Mouse (Mus musculus): ENCODE results near the gene Bola3. TPM values are rescaled to one million over a fixed set of nuclear protein-coding genes. Genes with fewer than 3 reads are reported as not detected.
A peak's percentile ranks its signal among the peaks of the same experiment; 100 is the strongest.

Bola3 gene
- polyA plus RNA-seq, 1 experiment, result 87.1 TPM

- Histone ChIP-seq H3K4me1 (ENCODE audit: control insufficient read depth, insufficient read depth, low read length) (peaks cover 22% of the 10 kb centered on the region), H3K4me3 (replicated peaks; ENCODE audit: insufficient read depth, low read depth, low read length) (peak overlapping the region; percentile 81), H3K27ac (ENCODE audit: insufficient read depth, low read length) (peak overlapping the region; percentile 76), H3K27me3 (ENCODE audit: control insufficient read depth, insufficient read depth, low read length) (no peaks in the 10 kb centered on the region)
- TF ChIP-seq POLR2A (IDR thresholded peaks at IDR 0.05; ENCODE audit: borderline replicate concordance, insufficient read depth, low read length) (no peak), CTCF (IDR thresholded peaks at IDR 0.05; ENCODE audit: borderline replicate concordance, insufficient read depth, low read depth, low read length) (no peak)
- peak in 1 of 2 experiments; percentile 34 for DNase-seq
- WGBS, result 73% methylated on average over 7 of the region's 7 CpGs
Measured at GRCm38 (mm10) chr6:83350172-83350571, 1.2 kb downstream of the Bola3 start.

GRCm38 (mm10) chr6:83350851-83351405 lies 2.0 kb downstream of the Bola3 start:
- Histone ChIP-seq H3K27ac (ENCODE audit: insufficient read depth, low read length) (peak overlapping the region; percentile 76), H3K4me1 (ENCODE audit: control insufficient read depth, insufficient read depth, low read length) (peaks cover 22% of the 10 kb centered on the region), H3K4me3 (replicated peaks; ENCODE audit: insufficient read depth, low read depth, low read length) (peak overlapping the region; percentile 3), H3K27me3 (ENCODE audit: control insufficient read depth, insufficient read depth, low read length) (no peaks in the 10 kb centered on the region)
- WGBS, result 77% methylated on average over 16 of the region's 16 CpGs
- DNase-seq, result peak in 1 of 2 experiments; percentile 25
- TF ChIP-seq CTCF (IDR thresholded peaks at IDR 0.05; ENCODE audit: borderline replicate concordance, insufficient read depth, low read depth, low read length), result no peak
- no peak for TF ChIP-seq POLR2A (IDR thresholded peaks at IDR 0.05; ENCODE audit: borderline replicate concordance, insufficient read depth, low read length)

- TF ChIP-seq CTCF (IDR thresholded peaks at IDR 0.05; ENCODE audit: borderline replicate concordance, insufficient read depth, low read depth, low read length), result no peak
- no peak for TF ChIP-seq POLR2A (IDR thresholded peaks at IDR 0.05; ENCODE audit: borderline replicate concordance, insufficient read depth, low read length)
- peak in 1 of 2 experiments; percentile 21 for DNase-seq
- H3K4me3 ChIP-seq (replicated peaks; ENCODE audit: insufficient read depth, low read depth, low read length), result no peak overlapping the region
- peak overlapping the region; percentile 76 for H3K27ac ChIP-seq (ENCODE audit: insufficient read depth, low read length)
- peaks cover 25% of the 10 kb centered on the region for H3K4me1 ChIP-seq (ENCODE audit: control insufficient read depth, insufficient read depth, low read length)
- 75% methylated on average over 7 of the region's 7 CpGs for WGBS
- H3K27me3 ChIP-seq (ENCODE audit: control insufficient read depth, insufficient read depth, low read length), result no peaks in the 10 kb centered on the region
Measured at GRCm38 (mm10) chr6:83351490-83352160, 2.7 kb downstream of the Bola3 start.

GRCm38 (mm10) chr6:83352666-83353410 lies 3.9 kb downstream of the Bola3 start:
- Histone ChIP-seq H3K27ac (ENCODE audit: insufficient read depth, low read length) (peak overlapping the region; percentile 76), H3K27me3 (ENCODE audit: control insufficient read depth, insufficient read depth, low read length) (no peaks in the 10 kb centered on the region), H3K4me1 (ENCODE audit: control insufficient read depth, insufficient read depth, low read length) (peaks cover 28% of the 10 kb centered on the region), H3K4me3 (replicated peaks; ENCODE audit: insufficient read depth, low read depth, low read length) (peak overlapping the region; percentile 3)
- peak; percentile 91 to 96 for DNase-seq
- TF ChIP-seq CTCF (IDR thresholded peaks at IDR 0.05; ENCODE audit: borderline replicate concordance, insufficient read depth, low read depth, low read length) (no peak), POLR2A (IDR thresholded peaks at IDR 0.05; ENCODE audit: borderline replicate concordance, insufficient read depth, low read length) (peak; percentile 45; the same call in 1 of the 2 replicates)
- 27% methylated on average over 24 of the region's 24 CpGs for WGBS

- 82% methylated on average over 9 of the region's 9 CpGs for WGBS
- no peak overlapping the region for H3K27ac ChIP-seq (ENCODE audit: insufficient read depth, low read length)
- TF ChIP-seq CTCF (IDR thresholded peaks at IDR 0.05; ENCODE audit: borderline replicate concordance, insufficient read depth, low read depth, low read length), result no peak
- TF ChIP-seq POLR2A (IDR thresholded peaks at IDR 0.05; ENCODE audit: borderline replicate concordance, insufficient read depth, low read length), result no peak
- H3K27me3 ChIP-seq (ENCODE audit: control insufficient read depth, insufficient read depth, low read length), result no peaks in the 10 kb centered on the region
- H3K4me1 ChIP-seq (ENCODE audit: control insufficient read depth, insufficient read depth, low read length), result peaks cover 27% of the 10 kb centered on the region
- peak in 1 of 2 experiments; percentile 22 for DNase-seq
- H3K4me3 ChIP-seq (replicated peaks; ENCODE audit: insufficient read depth, low read depth, low read length), result no peak overlapping the region
Measured at GRCm38 (mm10) chr6:83354856-83355781, 6.2 kb downstream of the Bola3 start.

- 17% methylated on average over 7 of the region's 7 CpGs for WGBS
Measured at GRCm38 (mm10) chr6:83356569-83357138, 7.7 kb downstream of the Bola3 start.

More at GRCm38 (mm10) chr6:83356569-83357138, 7.7 kb downstream of the Bola3 start:
- TF ChIP-seq CTCF (IDR thresholded peaks at IDR 0.05; ENCODE audit: borderline replicate concordance, insufficient read depth, low read depth, low read length), result peak; percentile 93
- TF ChIP-seq POLR2A (IDR thresholded peaks at IDR 0.05; ENCODE audit: borderline replicate concordance, insufficient read depth, low read length), result no peak
- DNase-seq, result peak; percentile 82 to 89
- no peaks in the 10 kb centered on the region for H3K27me3 ChIP-seq (ENCODE audit: control insufficient read depth, insufficient read depth, low read length)
- H3K4me3 ChIP-seq (replicated peaks; ENCODE audit: insufficient read depth, low read depth, low read length), result no peak overlapping the region
- H3K4me1 ChIP-seq (ENCODE audit: control insufficient read depth, insufficient read depth, low read length), result peaks cover 12% of the 10 kb centered on the region
- peak overlapping the region; percentile 10; the same call in 1 of the 2 replicates for H3K27ac ChIP-seq (ENCODE audit: insufficient read depth, low read length)
